19 mouse cellular contexts compared by ENCODE assay signal in the genomic region with DNA sequence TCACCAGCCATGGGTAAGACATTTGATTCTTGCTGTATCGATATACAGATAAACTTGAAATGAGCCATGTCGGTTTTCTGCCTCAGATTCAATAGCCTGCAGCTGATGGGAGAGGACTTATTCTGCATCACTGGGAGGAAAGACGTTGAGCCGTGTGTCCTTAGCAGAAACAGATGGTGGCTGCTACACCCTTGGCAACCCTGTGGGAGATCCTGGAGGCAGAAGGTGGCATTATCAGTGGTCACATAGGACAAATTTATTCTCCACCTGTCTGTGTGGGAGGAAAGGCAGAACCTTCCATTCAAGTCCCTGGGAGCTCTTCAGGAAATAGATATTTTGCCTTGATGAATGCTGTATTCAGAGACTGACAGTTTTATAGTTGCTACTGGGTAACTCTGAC. TPM values are rescaled to one million over a fixed set of nuclear protein-coding genes. Genes with fewer than 3 reads are reported as not detected.
"Had no signal": no experiment of that assay in that cellular context is flagged by ENCODE, and none has a peak within 500 bp of the region (broad histone marks: within the 10 kb centered on the region; RNA-seq: fewer than 3 reads in every experiment).

No protein-coding gene starts in this region.

- DNase-seq: kidney, postnatal 25 days; lung, adult 2 months; lung, postnatal 36 days; retina, postnatal 1 day; right cerebral cortex, postnatal 14 days; thymus, postnatal 36 days had no signal

- H3K9ac ChIP-seq: kidney, embryonic 15.5 days; liver, embryonic 15.5 days; midbrain, embryonic 15.5 days; neural tube, embryonic 12.5 days had no signal

- H3K9me3 ChIP-seq: kidney, embryonic 15.5 days; limb, embryonic 10.5 days; liver, embryonic 15.5 days; midbrain, embryonic 10.5 days; midbrain, embryonic 15.5 days; neural tube, embryonic 12.5 days had no signal

- H3K4me2 ChIP-seq: kidney, embryonic 15.5 days; liver, embryonic 11.5 days; liver, embryonic 15.5 days; midbrain, embryonic 15.5 days; neural tube, embryonic 12.5 days had no signal

- H3K4me1 ChIP-seq: kidney, embryonic 15.5 days; limb, embryonic 10.5 days; liver, embryonic 15.5 days; midbrain, embryonic 15.5 days; neural tube, embryonic 12.5 days had no signal

- H3K27me3 ChIP-seq: liver, embryonic 15.5 days; neural tube, embryonic 12.5 days had no signal

- ATAC-seq: lung, postnatal 0 days; midbrain, embryonic 15.5 days had no signal

- H3K4me3 ChIP-seq: kidney, embryonic 15.5 days; left cerebral cortex, adult 2 months; limb, embryonic 10.5 days; liver, embryonic 15.5 days; midbrain, embryonic 10.5 days; midbrain, embryonic 15.5 days; neural tube, embryonic 12.5 days had no signal

- H3K36me3 ChIP-seq: kidney, embryonic 15.5 days; limb, embryonic 10.5 days; liver, embryonic 15.5 days; midbrain, embryonic 10.5 days; midbrain, embryonic 15.5 days; neural tube, embryonic 12.5 days had no signal

- H3K27ac ChIP-seq: kidney, embryonic 15.5 days; left cerebral cortex, adult 2 months; limb, embryonic 10.5 days; liver, embryonic 15.5 days; midbrain, embryonic 10.5 days; midbrain, embryonic 15.5 days; neural tube, embryonic 12.5 days had no signal

RNA-seq across cellular contexts. Expression of gene Slc35f3, which starts 47.9 kb away (rescaled TPM):
- total RNA-seq: megakaryocyte, adult 5-6 weeks; monocyte, adult 5-6 weeks; neutrophil, adult 5-6 weeks had no signal
- polyA plus RNA-seq: liver, embryonic 15.5 days; spleen, adult 2 months had no signal
